Comparison of ENCODE assay signal across 9 mouse cellular contexts in genomic region chr11:72397072-72397471, GRCm38 (mm10). TPM values are rescaled to one million over a fixed set of nuclear protein-coding genes. Genes with fewer than 3 reads are reported as not detected.
DNase-seq lines count a peak whose midpoint lies in the region; TF ChIP-seq lines count a peak whose summit lies in the region.
"Had no signal": no experiment of that assay in that cellular context is flagged by ENCODE, and none has a peak within 500 bp of the region (broad histone marks: within the 10 kb centered on the region; RNA-seq: fewer than 3 reads in every experiment).

No protein-coding gene starts in this region.

- H3K4me3 ChIP-seq in cerebellum, adult 2 months (replicated peaks; ENCODE audit: insufficient read depth, low read depth, low read length): no peak overlapping the region

- no peaks in the 10 kb centered on the region for H3K27me3 ChIP-seq in cerebellum, adult 2 months (ENCODE audit: control insufficient read depth, insufficient read depth, low read length)

- TF ChIP-seq CTCF in cerebellum, adult 2 months (IDR thresholded peaks at IDR 0.05; ENCODE audit: borderline replicate concordance, insufficient read depth, low read depth, low read length): no peak

- no peaks in the 10 kb centered on the region for H3K4me1 ChIP-seq in cerebellum, adult 2 months (ENCODE audit: control insufficient read depth, insufficient read depth, low read length)

- DNase-seq in cerebellum, postnatal 14 days: peak; percentile 55 to 77
- no peak for DNase-seq in cerebellum, adult 2 months
- DNase-seq in urinary bladder, postnatal 25 days (ENCODE audit: low spot score): peak; percentile 54
- no peak for DNase-seq in urinary bladder, adult 2 months (ENCODE audit: low spot score)
- DNase-seq in kidney, postnatal 14 days: peak; percentile 77
- peak; percentile 66 to 78 for DNase-seq in urinary bladder, postnatal 4 days (ENCODE audit: low spot score in 2 of 2)
- DNase-seq in thymus, postnatal 36 days: no peak
- no peak for DNase-seq in cerebellum, adult 11-12 months

- 23% methylated on average over 10 of the region's 10 CpGs for WGBS in cerebellum, adult 2 months

- no peak for TF ChIP-seq POLR2A in cerebellum, adult 2 months (IDR thresholded peaks at IDR 0.05; ENCODE audit: borderline replicate concordance, insufficient read depth, low read length)

- no peak overlapping the region for H3K27ac ChIP-seq in cerebellum, adult 2 months (ENCODE audit: insufficient read depth, low read length)

RNA-seq across cellular contexts. Expression of gene Smtnl2, which starts 14.4 kb away (rescaled TPM):
- polyA plus RNA-seq in cerebellum, adult 2 months (2012; rRNA removed): 1.5 and 1.6 TPM in 2 replicates
- polyA plus RNA-seq in urinary bladder, adult 2 months (2012; rRNA removed): 5.3 and 6.7 TPM in 2 replicates

RNA-seq across cellular contexts. Expression of gene Tekt1, which starts 34.8 kb away (rescaled TPM):
- polyA plus RNA-seq in cerebellum, adult 2 months (2012; rRNA removed): 1.1 and 2.3 TPM in 2 replicates
- polyA plus RNA-seq in urinary bladder, adult 2 months (2012; rRNA removed): 0.09 and 0.17 TPM in 2 replicates

RNA-seq across cellular contexts. Expression of gene Ggt6, which starts 38.3 kb away (rescaled TPM):
- 0.14 and 0.15 TPM in 2 replicates for polyA plus RNA-seq in cerebellum, adult 2 months (2012; rRNA removed)
- 3.6 and 3.7 TPM in 2 replicates for polyA plus RNA-seq in urinary bladder, adult 2 months (2012; rRNA removed)
- polyA plus RNA-seq: neural tube, embryonic 11.5 days had no signal

RNA-seq across cellular contexts. Expression of gene Mybbp1a, which starts 44.1 kb away (rescaled TPM):
- 52.5 and 61.3 TPM in 2 replicates for polyA plus RNA-seq in cerebellum, adult 2 months (2012; rRNA removed)
- 55.1 and 75.5 TPM in 2 replicates for polyA plus RNA-seq in urinary bladder, adult 2 months (2012; rRNA removed)

Comparison
In these comparisons a context has a peak if more than half of its experiments do, and no peak if none do; other contexts are left out.
1. DNase-seq: peak in cerebellum, postnatal 14 days (2 of 2), urinary bladder, postnatal 25 days (single experiment), kidney, postnatal 14 days (single experiment) and urinary bladder, postnatal 4 days (2 of 2); none in cerebellum, adult 2 months (0 of 2), urinary bladder, adult 2 months (single experiment), thymus, postnatal 36 days (0 of 2) and cerebellum, adult 11-12 months (single experiment).